Mouse (Mus musculus) MEL (cell line): ENCODE measurements around the gene Alad.

ENCODE experiments used
- CTCF ChIP-seq, 3 experiments: IDR thresholded peaks in 2 of 3; conservative IDR thresholded peaks in 1 of 3; 2 replicates each; pipeline ENCODE4 v1.5.1; 2011 to 2012; ENCODE audit warnings: low read length in 3 of 3, low read depth in 2 of 3, mild to moderate bottlenecking in 2 of 3, improper control_type of control experiment in 1 of 3, inconsistent platforms in 1 of 3, mixed read lengths in 1 of 3, moderate library complexity in 1 of 3; ENCODE audit not compliant: control insufficient read depth in 1 of 3, insufficient read depth in 1 of 3, poor library complexity in 1 of 3, severe bottlenecking in 1 of 3
- MAFK ChIP-seq: IDR thresholded peaks from 2 replicates; pipeline ENCODE4 v1.6.1; 2011; ENCODE audit warnings: low read depth, mild to moderate bottlenecking, low read length, improper control_type of control experiment, borderline replicate concordance
- MAZ ChIP-seq: IDR thresholded peaks from 2 replicates; pipeline ENCODE4 v1.6.1; 2012; ENCODE audit warnings: low read depth, mild to moderate bottlenecking, inconsistent platforms, low read length, improper control_type of control experiment

GRCm38 (mm10) chr4:62566530-62566929 lies 46.8 kb upstream of the Alad start:
- TF ChIP-seq MAZ (no peak), MAFK (no peak), CTCF (IDR thresholded peaks at IDR 0.05 in 2 of 3, conservative IDR thresholded peaks at IDR 0.05 in 1 of 3; ENCODE audit: control insufficient read depth in 1 of 3, insufficient read depth in 1 of 3, low read depth in 2 of 3, low read length in 3 of 3, poor library complexity in 1 of 3, severe bottlenecking in 1 of 3) (no peak)
